Mouse (Mus musculus) neural tube, embryonic 10.5 days (tissue): ENCODE data around the gene Duox1.
"Not testable (repeated sequence)": the region's sequence is repeated elsewhere in the genome, so short reads cannot be mapped to it uniquely, and the experiment has no call there.

Experiments used
- DNase-seq: peaks from one replicate; pipeline ENCODE4 v3.0.0-alpha.2; 2017; ENCODE audit warnings: low spot score; ENCODE audit errors: extremely low spot score

The Duox1 gene

DNA sequence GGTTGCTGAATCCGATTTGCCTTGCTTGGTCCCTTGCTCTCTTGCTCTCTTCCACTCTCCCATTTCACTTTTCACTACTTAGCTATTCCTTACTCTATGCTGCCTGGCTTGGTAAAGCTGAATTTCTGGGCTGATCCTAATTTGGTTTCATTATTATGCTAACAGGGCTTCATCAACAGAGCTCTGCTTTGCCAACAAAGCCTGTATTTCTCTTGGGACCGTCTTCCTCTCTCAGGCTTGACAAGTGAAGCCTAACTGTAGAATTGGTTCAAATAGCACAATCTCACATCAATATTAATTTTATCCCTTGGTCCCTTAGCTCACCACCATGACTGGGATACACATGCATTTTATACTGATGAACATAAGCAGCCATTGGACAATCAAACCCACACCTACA lies 3.9 kb upstream of the Duox1 start:
- no peak for DNase-seq

DNA sequence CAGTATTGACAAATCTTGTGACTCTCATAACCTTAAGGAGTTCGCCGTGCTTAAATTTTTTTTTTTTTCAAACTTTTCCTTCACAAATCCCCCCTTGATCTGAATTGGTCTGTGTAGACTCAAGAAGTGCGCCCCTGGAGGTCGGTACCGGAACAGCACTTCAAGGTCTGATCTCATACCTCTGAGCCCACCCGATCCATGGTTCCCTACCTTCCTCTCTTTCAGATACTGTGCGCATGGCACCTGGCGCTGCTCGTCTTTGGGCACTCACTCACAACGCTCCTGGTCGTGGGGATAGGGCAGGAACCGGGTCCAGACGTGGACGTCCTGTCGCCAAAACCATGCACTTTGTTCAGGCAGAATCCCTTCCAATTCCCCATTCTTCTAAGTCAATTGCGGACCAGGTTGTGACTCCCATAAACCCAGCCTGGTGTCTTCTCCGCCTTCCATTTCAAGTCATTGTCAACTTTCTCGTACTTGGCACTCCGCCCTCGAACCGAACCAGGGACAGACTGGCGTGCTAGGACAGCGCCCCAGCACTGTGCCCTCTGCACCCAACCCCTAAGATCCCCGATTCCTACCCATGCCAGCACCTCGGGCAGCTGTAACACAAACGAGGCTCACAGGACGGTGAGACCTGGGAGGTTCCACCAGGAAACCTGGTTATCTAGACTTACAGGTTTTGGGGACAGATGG lies 2.6 kb upstream of the Duox1 start:
- DNase-seq: peak; percentile 80

DNA sequence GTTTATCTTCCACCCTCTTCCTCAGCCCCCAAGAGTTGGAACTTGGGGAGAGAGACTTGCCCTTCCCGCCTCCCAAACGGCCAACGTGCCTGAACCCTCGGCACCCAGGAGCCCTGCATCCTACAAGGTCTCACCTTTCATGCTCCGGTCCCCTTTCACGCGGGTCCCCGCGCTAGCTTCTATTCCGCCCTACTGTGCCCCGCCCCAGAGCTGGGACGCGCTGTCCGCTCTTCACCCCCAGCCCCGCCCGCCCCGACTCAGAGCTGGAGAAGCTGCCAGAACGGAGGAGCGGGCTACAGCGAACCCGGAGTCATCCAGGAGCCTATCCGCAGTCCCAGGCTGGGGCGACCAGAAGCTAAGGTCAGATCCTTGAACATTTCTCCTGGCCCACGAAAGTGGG lies 1.9 kb upstream of the Duox1 start, which contains the start of gene Duoxa1:
Duoxa1 (minus strand) TSS at position 195 of the 400 bp plus-strand sequence.
- DNase-seq: peak; percentile 33

DNA sequence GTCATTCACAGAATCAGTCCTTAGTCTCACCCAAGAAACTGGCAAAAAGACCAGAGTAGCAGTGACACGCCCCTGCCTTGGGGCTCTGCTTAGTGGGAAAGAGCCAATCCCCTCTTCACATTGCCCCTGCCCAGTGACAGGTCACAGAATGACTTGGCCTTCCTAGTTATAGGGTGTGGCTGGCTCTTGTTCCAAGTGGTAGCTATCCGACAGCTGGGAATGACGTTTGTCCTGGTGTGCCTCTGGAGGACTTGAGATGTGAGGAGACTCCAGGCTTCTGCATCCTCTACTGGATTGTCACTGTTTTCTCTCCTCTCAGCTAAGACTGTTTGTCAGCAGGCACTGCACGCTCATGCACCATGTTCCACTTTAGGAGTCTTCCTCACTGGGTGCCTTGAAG lies 1.9 kb downstream of the Duox1 start:
- DNase-seq: no peak

DNA sequence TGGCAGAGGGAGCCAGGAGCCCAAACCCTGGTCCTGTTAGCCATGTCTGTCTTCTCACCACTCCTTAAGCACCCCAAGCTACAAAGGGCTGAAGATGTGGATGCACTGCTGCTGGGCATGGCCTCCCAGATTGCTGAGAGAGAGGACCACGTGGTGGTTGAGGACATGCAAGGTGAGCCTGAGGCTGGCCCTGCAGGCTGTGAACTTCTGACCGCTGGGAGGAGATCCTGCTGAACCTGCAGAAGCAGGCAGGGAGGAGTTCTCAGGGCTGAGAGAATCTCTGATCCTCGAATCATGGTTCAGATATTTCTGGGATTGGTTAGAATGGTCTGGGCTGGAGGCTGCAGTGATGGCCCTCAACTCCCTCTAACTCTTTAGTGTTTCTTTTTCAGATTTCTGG lies 8.5 kb downstream of the Duox1 start:
- no peak for DNase-seq

DNA sequence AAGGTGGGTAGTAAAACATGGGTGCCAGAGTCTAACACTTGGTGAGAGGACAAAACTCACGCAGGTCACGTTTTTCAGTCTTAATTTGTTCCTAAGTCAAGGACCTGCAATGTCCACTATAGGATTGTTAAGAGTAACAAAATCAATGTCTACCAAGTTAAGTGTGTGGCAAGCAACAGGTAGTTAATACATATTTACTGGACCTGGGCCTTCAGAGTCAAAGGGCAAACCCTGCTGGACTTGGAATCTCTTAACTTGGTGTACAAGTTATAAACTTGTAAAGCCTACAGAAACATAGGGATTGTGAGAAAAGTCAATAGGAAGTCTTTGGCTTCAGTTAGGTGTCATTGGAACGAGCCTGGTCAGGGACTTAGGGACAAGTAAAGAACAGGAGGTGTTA lies 9.1 kb downstream of the Duox1 start:
- no peak for DNase-seq

DNA sequence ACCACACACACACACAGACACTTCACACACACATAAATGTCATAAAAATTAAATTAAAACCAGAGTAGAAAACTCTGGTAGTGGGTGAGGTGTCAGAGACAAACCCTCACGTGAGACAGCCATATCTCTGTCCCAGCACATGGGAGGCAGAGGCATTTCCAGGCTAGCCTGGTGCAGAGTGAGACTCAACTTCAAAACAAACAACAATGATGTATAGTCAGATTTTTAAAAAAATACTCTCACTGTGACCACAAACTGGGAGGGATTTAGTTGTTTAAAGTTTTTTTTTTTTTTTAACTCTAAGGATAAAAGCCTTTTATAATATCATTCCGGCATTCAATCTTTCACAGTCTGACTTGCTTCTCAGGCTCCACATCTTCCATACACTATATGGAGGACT lies 9.9 kb downstream of the Duox1 start:
- DNase-seq: no peak

DNA sequence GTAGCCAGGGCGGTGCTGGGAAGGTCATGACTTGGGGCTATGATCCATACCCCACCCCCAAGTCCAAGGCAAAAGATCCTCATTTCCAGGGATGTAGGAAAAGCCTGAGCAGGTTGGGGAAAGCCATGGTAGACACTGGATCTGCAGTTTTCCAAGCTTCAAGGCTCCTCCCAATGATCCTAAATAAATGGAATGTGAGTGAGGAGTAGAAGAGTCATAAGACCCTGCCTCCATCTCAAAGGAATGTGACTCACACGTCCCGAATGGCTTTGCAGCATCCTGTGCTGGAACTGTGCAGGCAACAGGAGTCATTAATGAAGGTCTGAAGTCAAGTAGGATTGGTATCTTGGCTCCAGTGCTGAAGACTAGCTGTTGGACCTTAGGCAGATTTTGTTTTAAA lies 12.5 kb downstream of the Duox1 start:
- no peak for DNase-seq

DNA sequence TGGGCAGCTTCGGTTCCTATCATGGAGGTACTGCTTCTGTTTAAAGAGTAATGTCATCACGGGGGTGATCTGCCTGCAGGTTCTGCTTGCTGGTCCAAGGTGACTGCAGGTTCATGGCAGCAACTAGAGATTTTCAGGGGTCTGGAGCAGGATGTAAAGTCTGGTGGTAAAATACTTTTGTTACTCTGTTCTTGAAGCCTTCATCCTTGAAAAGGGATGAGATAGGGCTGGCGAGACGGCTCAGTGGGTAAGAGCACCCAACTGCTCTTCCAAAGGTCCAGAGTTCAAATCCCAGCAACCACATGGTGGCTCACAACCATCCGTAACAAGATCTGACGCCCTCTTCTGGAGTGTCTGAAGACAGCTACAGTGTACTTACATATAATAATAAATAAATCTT lies 14.8 kb downstream of the Duox1 start:
- DNase-seq: not testable (repeated sequence)

DNA sequence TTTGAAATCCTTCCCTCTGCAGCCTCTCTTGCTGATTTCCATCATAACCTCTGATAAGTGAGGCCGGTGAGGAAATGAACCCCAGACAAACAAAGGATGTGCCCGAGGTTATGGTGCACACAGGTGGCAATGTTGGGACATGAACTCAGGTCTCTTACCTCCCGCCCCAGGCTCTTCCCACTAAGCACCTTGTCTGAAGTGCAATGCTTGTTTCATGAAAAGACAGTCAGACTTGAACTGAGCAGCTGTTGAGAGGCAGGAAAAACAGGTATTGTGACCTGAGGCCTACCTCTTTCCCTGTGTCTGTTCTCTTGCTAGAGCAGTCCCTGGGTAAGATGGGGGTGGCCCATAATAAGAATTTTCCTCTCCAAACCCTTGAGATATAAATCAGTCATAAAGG lies 16.8 kb downstream of the Duox1 start:
- DNase-seq: no peak

DNA sequence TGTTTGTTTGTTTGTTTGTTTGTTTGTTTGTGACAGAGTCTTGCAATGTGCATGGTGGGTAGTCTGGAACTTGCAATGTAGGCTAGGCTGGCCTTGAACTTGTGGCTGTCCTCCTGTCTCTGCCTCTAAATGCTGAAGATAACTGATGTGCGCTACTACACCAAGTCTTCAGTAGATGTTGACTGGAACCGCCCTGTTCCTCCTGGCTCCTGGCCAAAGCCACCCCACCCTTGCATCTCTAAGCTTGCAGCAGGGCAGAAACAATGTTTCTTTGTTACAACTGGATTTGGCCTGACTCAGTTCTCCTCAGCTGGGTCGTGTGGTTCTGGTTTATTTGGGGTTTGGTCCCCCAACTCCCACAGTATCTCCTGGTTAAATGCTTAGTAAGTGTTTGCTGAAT lies 18.7 kb downstream of the Duox1 start:
- DNase-seq: no peak

DNA sequence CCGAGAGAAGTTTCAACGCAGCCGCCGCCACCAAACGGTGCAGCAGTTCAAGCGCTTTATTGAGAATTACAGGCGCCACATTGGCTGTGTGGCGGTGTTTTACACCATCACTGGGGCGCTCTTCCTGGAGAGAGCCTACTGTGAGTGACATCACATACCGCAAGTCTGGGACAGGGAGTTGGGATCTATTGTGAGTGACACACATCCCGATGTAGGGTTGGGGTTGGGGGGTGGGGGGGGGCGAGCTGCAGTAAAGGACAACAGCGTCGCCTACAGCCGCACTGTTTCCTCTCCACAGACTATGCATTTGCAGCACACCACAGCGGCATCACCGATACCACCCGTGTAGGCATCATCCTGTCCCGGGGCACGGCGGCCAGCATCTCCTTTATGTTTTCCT lies 21.8 kb downstream of the Duox1 start:
- no peak for DNase-seq

DNA sequence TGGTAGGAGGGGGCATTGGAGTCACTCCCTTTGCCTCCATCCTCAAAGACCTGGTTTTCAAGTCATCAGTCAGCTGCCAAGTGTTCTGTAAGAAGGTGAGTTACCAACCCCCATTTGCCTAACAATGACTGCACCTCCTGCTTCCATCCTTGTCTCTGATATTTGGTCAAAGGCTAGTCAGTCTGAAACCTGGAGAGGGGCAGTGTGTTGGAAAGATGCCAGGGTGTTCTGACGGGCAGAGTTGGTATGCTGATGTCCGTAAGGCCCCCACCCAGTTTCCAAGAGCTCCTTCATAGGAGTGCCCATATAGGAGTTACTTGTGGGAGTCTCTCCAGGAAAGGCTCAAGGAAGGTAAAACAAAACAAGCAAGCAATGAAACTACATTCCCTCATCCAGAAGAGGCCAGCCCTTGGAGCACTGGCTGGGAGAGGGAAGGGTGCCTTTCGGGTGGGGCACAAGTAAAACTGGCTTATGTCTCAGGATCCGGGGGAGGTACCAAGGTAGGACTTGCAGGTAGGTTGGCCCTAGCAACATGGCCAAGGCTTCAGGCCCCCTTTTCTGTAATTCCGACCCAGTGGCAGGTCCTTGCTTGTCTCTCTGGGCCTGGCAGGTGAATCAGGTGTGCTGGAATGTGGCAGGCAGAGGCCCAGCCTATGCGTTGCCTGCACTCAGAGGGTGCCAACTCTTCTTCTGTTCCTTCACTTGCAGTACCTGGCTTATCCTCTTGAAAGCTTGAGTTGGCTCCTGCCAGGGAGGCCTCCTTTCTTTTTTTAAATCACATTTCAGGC lies 29.8 kb downstream of the Duox1 start:
- no peak for DNase-seq

DNA sequence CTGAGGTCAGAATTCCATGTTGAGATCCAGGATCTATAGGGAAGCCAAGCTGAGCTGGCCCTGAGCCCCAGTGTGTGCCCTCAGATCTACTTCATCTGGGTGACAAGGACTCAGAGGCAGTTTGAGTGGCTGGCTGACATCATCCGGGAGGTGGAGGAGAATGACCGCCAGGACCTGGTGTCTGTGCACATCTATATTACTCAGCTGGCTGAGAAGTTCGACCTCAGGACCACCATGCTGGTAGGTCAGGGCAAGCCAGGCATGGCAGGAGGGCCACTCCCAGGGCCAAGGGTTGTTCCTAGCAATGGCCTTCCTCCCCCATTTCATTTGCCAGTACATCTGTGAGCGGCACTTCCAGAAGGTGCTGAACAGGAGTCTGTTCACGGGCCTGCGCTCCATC lies 30.7 kb downstream of the Duox1 start:
- DNase-seq: not testable (repeated sequence)

DNA sequence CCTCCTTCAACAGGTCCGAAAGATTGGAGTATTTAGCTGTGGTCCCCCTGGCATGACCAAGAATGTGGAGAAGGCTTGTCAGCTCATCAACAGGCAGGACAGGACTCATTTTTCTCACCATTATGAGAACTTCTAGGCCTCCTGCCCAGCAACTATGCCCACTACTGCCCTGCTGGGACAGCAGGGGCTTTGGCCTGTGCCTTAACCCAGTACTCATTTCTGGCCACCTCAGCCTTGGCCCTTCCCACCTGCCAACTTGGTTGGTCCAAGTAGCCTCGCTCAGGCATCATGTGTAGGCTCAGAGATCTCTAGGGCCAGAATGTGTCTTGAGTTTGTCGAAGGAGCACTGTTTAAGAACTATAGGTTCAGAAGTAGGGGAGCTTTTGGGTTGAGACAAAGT lies 31.8 kb downstream of the Duox1 start:
- DNase-seq: no peak

DNA sequence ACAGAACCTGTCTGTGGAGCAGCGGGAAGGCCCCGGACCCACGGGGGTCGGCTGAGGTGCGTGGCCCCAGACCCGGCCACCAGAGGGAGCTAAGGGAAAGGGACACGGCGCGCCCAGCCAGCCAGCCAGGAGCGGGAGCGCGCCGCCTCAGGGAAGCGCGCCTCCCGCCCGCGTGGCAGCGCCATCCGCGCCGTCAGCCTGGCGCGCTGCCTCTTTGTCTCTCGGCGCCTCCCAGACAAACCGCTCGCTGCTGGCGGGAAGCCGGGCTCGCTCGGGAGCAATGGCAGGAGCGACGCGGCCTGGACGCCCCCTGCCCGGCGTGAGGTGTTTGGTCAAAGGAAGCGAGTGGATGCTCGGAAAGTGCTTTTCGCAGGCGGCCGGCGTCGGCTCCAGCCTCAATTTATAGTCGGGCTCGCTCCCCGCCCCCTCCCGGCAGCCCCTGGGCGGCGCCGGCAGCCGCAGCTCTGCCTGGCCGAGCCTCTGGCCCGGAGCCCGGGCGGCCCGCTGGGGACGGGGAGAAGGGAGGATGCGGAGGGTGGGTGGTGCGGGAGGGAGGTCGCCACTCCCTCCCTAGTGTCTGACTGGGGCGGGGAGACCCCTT lies 33.2 kb downstream of the Duox1 start:
- DNase-seq: peak; percentile 90

DNA sequence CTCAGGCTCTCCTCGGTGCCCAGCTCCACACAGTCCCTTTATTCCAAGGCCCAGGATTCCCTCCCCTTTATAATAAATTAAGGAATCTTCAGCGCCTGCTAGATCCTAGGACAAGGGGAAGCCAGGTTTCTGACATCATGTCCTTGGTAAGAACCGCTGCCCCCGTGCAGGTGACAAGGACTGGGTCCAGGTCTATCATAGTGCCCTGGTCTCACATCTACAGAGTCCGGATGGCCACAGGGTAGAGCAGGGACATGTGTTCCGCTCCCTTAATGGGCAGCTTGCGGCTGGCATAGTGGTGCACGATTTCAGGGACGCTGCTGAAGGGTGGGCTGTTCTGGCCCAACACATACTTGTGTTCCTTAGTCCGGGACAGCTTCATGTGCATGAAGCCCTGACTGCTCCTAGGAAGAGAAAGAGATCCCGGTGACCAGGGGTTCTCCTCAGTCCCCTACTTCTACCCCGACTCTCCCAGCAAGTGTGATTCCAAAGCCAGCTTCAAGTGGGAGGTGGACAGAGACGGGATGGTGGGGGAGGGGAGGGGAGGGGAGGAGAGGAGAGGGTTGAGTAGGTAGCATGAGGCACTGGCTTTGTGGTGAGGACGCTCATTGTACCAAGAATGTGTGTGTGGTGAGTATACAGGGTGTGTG lies 33.8 kb downstream of the Duox1 start:
- DNase-seq: no peak

DNA sequence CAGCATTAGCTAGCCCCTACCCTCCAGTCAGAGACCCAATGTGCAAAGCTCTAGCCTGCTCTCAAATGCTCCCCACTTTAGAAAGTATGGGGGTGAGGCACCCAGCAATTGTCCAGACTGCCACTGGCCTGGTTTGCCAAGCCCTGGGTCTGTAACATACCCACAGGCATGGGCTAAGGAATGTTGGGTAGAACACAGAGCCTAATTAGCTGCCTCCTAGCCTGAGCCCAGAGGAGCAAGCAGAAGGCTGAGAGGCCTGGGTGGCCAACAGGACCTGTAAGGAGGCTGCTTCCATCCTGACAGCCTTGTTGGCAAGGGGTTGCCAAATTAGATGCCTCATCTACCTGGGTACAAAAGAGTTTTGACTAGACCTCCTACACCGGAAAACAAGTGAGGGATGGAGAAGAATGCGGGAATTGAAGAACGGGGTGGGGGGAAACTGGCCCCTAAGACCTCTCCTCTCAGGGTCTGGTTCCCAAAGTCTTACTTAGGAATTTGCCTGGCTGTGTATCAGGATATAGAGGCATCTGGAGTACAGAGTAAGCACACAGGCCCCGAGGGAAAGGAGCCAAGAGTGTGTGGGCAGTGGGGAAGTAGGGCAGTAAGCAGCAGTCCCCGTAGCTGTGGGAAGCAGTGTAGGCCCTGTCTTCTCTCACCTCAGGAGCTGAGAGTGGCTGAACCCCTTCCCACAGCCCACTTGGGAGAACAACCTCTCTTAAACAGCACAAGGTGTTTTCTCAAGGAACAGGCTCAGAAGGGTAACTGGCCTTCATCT lies 35.9 kb downstream of the Duox1 start:
- no peak for DNase-seq

DNA sequence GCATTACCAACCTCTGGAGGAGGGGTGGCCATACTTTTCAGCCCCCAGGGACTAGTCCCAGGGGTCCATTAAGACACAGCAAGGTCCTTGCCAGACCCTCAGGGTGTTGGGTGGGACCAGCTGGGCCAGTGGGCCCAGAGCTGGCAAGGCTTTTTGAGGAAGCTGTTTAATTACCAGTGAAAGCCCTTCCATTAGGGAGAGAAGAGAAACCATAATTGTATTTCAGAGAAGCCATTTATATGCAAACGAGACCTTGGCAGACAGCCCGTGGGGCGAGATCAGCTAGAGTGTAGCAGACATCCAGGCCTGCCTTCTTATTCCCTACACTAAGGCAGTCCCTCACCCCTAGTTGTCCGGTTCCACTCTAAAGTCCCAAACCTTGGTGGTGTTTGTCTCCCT lies 36.5 kb downstream of the Duox1 start:
- no peak for DNase-seq

DNA sequence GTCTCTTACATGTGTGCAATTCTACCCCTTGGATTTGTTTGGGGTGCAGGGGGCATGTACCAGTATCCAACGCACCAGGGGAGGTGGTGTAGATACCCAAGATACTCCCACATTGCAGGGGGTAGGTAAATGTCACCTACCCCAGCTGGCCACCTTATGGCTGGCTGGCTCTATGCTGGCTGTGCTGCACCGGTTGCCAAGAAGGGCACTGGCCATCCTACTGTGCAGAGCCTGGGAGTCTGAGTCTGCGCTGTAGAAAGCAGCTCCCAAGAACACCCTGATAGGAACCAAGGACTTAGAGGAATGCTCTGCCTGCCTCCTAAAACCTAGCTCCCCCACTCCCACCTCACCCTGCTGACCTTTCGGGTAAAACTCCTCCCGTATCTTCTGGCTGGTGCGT lies 37.5 kb downstream of the Duox1 start:
- no peak for DNase-seq

DNA sequence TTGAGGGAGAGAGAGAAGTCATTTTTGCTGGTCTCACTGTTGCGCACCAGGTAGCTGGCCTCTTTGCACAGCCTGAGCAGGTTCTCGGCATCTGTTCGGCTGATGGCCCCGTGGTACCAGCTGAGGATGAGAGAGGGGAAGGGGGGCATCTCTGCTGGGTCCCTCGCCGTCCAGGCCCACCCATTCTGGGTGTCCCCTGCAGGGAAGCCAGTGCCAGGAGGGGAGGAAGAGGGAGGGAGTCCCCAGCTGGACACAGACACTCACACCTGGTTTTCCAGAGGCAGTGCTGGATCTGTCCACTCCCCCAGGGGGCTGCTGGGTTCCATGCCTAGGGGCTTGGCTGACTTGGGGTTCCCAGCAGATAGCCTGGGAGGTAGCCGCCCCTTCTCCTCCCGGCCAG lies 38.3 kb downstream of the Duox1 start:
- no peak for DNase-seq
